Mouse (Mus musculus) neural tube, embryonic 12.5 days (tissue): Measurements from ENCODE around the gene Smyd5. TPM values are rescaled to one million over a fixed set of nuclear protein-coding genes. Genes with fewer than 3 reads are reported as not detected.
A peak's percentile ranks its signal among the peaks of the same experiment; 100 is the strongest.
"Not testable (repeated sequence)": the region's sequence is repeated elsewhere in the genome, so short reads cannot be mapped to it uniquely, and the experiment has no call there.

Experiments used
- ATAC-seq: fragments of 200-750 bp; cut with Nextera tagmentation; 2 replicates; pipeline ENCODE4 v1.8.0; 2017; ENCODE audit warnings: low read depth, mild to moderate bottlenecking, moderate TSS enrichment, moderate library complexity; ENCODE audit not compliant: low FRiP score
- H3K27ac ChIP-seq: fragments of 300-500 bp; sonication (generic); 2 replicates; pipeline ENCODE4 v1.5.1; 2016
- H3K27me3 ChIP-seq: fragments of 300-500 bp; sonication (generic); replicated peaks from 2 replicates; pipeline ENCODE4 v1.6.1; 2016; ENCODE audit warnings: mild to moderate bottlenecking
- H3K36me3 ChIP-seq: fragments of 300-500 bp; sonication (generic); 2 replicates; pipeline ENCODE4 v1.6.1; 2016; ENCODE audit warnings: mild to moderate bottlenecking
- H3K4me1 ChIP-seq: fragments of 300-500 bp; sonication (generic); 2 replicates; pipeline ENCODE4 v1.6.1; 2016
- H3K4me2 ChIP-seq: fragments of 300-500 bp; sonication (generic); replicated peaks from 2 replicates; pipeline ENCODE4 v1.6.1; 2016; ENCODE audit warnings: mild to moderate bottlenecking
- H3K4me3 ChIP-seq: fragments of 300-500 bp; sonication (generic); 2 replicates; pipeline ENCODE4 v1.5.1; 2016
- H3K9ac ChIP-seq: fragments of 300-500 bp; sonication (generic); 2 replicates; pipeline ENCODE4 v1.6.1; 2016; ENCODE audit warnings: mild to moderate bottlenecking
- H3K9me3 ChIP-seq: fragments of 300-500 bp; sonication (generic); 2 replicates; pipeline ENCODE4 v1.6.1; 2016; ENCODE audit warnings: mild to moderate bottlenecking
- WGBS: fragments of 180-500 bp; shearing (Covaris S2); methylation state at CpG from one replicate; pipeline ENCODE4 v1.1.7; 2016; 5-methylcytosine and 5-hydroxymethylcytosine counted together
- polyA plus RNA-seq: library from polyadenylated mRNA; unstranded; fragments of >200 nt; fragmentation: Nextera tagmentation; extraction: Ambion mirVana; gene quantifications from 2 replicates; pipeline ENCODE4 v1.2.1, GENCODE M21; 2016

Gene Smyd5
- polyA plus RNA-seq, 1 experiment from 2014 or later, result 51.4 TPM

DNA sequence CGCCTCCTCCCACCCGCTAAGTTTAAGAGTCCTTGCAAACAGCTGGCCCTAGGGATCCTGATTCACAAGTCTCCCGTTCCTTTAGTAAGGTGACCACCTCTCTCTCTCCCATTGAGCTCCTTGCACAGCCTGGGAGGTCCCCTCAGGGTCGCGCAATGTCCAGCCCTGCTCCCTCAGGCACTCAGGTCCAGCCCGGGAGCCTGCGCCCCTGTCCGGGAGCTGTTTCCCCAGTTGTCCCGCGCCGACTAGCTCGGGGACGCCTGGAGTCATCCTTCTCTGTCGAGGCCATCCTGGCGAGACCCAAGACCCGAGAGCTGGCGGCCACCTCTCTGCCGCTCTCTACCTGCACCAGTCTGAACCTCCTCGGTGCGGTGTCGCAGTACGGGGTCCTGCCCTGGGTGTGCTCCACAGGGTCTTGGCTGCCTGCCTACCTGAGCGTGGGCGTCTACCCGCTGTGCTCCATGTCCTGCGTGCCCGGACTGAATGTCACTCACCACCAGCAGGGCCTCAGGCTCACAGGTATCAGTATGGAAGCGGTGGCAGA lies 7.9 kb upstream of the Smyd5 start, which contains the start of gene Noto:
TSS of gene Noto (plus strand) at position 51 of the 544 bp plus-strand sequence.
- Histone ChIP-seq H3K4me3 (no peak within 1 kb of the TSS), H3K9me3 (no peaks in the 10 kb centered on the region), H3K9ac (no peak within 1 kb of the TSS), H3K4me2 (0 out of 2 replicates have a peak within 1 kb of the TSS, but pooled peaks have one; percentile 8), H3K27ac (no peak within 1 kb of the TSS), H3K27me3 (peaks cover 23% of the 10 kb centered on the region; the same call in 1 of the 2 replicates), H3K36me3 (no peaks in the 10 kb centered on the region), H3K4me1 (0 out of 2 replicates have a peak, but pooled peaks cover 4% of the 10 kb centered on the region)
- WGBS, result 11% methylated on average over 28 of the region's 28 CpGs
- no peak for ATAC-seq

DNA sequence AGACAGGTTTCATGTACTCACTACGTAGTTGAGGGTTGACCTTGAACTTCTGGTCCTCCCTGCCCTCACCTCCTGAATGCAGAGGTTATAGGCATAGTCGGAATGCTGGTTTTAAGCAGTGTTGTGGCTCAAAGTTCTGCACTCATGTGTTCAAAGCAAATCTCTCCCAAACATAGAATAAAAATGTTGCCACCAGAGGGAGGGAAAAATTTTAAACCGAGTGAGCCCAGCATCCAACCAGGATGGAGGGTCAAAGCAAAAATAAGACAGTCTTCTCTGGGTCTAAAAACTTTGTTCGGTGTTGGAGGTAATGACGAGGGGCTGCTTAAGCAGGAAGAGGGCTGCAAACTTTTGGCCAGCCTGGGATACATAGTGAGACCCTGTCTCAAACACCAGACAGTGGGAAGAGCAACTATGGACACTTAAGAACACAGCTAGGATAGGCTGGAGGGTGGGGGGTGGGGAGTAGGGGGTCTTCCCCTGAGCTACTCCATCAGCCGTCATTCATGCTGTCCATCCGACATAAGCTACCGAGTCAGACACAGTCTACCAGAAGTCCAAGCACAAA lies 431 bp upstream of the Smyd5 start:
- Histone ChIP-seq H3K27ac (no peak overlapping the region), H3K36me3 (no peaks in the 10 kb centered on the region), H3K4me1 (peaks cover 3% of the 10 kb centered on the region; the same call in 1 of the 2 replicates), H3K4me2 (peak overlapping the region; percentile 91), H3K9ac (peak overlapping the region; percentile 71), H3K9me3 (no peaks in the 10 kb centered on the region), H3K4me3 (peak overlapping the region; percentile 92), H3K27me3 (peaks cover 3% of the 10 kb centered on the region; the same call in 1 of the 2 replicates)
- WGBS, result 51% methylated on average over 8 of the region's 8 CpGs
- ATAC-seq, result peak; percentile 65

DNA sequence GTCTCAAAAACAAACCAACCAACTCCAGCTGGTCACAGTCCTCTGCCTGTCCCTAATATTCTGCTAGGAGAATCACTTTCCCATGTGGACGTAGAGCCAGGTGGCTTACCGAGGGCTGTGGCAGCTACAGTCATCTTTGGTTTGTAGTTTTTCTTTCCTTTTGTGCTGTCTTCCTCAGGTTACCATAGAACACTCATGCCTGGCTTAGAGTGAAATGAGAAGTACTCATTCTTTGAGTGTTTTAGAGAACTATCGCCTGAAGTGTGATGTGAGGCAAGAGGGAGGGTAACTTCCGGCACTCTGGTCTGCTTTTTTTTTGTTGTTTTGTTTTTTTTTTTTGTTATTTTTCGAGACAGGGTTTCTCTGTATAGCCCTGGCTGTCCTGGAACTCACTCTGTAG lies 2.1 kb downstream of the Smyd5 start:
- H3K9me3 ChIP-seq, result no peaks in the 10 kb centered on the region
- no peak overlapping the region for H3K9ac ChIP-seq
- no peak overlapping the region for H3K4me2 ChIP-seq
- WGBS, result 83% methylated on average over 5 of the region's 5 CpGs
- no peak overlapping the region for H3K27ac ChIP-seq
- H3K27me3 ChIP-seq, result no peaks in the 10 kb centered on the region
- H3K36me3 ChIP-seq, result peaks cover 8% of the 10 kb centered on the region
- H3K4me3 ChIP-seq, result no peak overlapping the region
- no peak for ATAC-seq
- H3K4me1 ChIP-seq, result peaks cover 3% of the 10 kb centered on the region; the same call in 1 of the 2 replicates

- no peak for ATAC-seq
- Histone ChIP-seq H3K4me2 (no peak overlapping the region), H3K27me3 (no peaks in the 10 kb centered on the region), H3K9me3 (no peaks in the 10 kb centered on the region), H3K27ac (no peak overlapping the region), H3K4me1 (peaks cover 3% of the 10 kb centered on the region; the same call in 1 of the 2 replicates), H3K4me3 (no peak overlapping the region), H3K36me3 (peaks cover 32% of the 10 kb centered on the region), H3K9ac (no peak overlapping the region)
- 91% methylated on average over 1 of the region's 1 CpGs for WGBS
Observed at GRCm38 (mm10) chr6:85436204-85436603, 4.4 kb downstream of the Smyd5 start.

DNA sequence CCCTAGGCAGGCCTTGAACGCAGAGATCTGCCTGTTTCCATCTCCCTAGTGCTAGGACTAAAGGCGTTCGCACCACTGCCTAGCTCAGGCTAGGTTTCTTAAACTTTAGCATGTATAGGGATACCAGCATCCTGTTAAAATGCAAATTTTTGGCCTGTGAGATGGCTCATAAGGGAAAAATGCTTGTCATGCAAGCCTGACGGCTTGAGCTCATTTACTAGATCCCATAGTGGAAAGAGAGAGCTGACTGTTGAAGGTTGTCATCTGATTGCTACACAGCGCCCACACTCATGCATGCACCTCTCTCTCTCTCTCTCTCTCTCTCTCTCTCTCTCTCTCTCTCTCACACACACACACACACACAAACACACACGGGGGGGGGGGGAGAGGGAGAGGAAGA lies 4.8 kb downstream of the Smyd5 start:
- Histone ChIP-seq H3K36me3 (peaks cover 36% of the 10 kb centered on the region), H3K4me1 (peaks cover 3% of the 10 kb centered on the region; the same call in 1 of the 2 replicates), H3K9ac (no peak overlapping the region), H3K4me2 (no peak overlapping the region), H3K27me3 (no peaks in the 10 kb centered on the region), H3K9me3 (no peaks in the 10 kb centered on the region), H3K4me3 (no peak overlapping the region), H3K27ac (no peak overlapping the region)
- no peak for ATAC-seq
- WGBS, result 89% methylated on average over 5 of the region's 6 CpGs

DNA sequence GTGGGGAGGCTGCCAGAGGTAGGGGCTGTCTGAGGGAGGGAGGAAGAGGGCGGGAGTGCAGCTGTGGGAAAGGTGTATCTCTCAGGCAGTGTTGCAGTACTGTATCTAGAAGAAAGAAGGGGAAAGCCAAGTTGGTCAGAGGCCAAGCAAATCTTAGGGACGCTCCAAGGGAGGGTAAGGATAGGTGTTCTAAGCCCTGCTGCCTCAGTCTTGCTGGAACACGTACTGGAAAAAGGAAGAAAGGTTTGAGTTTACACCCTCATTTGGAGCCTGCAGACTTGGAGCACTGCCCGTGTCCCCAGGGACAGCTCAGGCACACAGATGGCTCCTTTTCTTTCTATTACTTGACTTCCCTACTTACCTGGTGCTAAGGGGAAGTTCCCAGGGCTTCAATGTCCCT lies 9.4 kb downstream of the Smyd5 start:
- no peaks in the 10 kb centered on the region for H3K27me3 ChIP-seq
- no peaks in the 10 kb centered on the region for H3K4me1 ChIP-seq
- H3K27ac ChIP-seq, result no peak overlapping the region
- H3K4me3 ChIP-seq, result no peak overlapping the region
- peaks cover 71% of the 10 kb centered on the region for H3K36me3 ChIP-seq
- 93% methylated on average over 4 of the region's 4 CpGs for WGBS
- H3K4me2 ChIP-seq, result no peak overlapping the region
- H3K9me3 ChIP-seq, result no peaks in the 10 kb centered on the region
- no peak for ATAC-seq
- no peak overlapping the region for H3K9ac ChIP-seq

- no peak overlapping the region for H3K27ac ChIP-seq
- H3K4me2 ChIP-seq, result no peak overlapping the region
- H3K4me3 ChIP-seq, result no peak overlapping the region
- H3K9ac ChIP-seq, result no peak overlapping the region
- no peaks in the 10 kb centered on the region for H3K27me3 ChIP-seq
- ATAC-seq, result no peak
- 88% methylated on average over 3 of the region's 3 CpGs for WGBS
- no peaks in the 10 kb centered on the region for H3K4me1 ChIP-seq
- no peaks in the 10 kb centered on the region for H3K9me3 ChIP-seq
- H3K36me3 ChIP-seq, result peaks cover 74% of the 10 kb centered on the region
Observed at GRCm38 (mm10) chr6:85443488-85444233, 11.9 kb downstream of the Smyd5 start.

- ATAC-seq, result no peak
- Histone ChIP-seq H3K4me1 (no peaks in the 10 kb centered on the region), H3K36me3 (peaks cover 67% of the 10 kb centered on the region)
Observed at GRCm38 (mm10) chr6:85444266-85444965, 12.6 kb downstream of the Smyd5 start.

DNA sequence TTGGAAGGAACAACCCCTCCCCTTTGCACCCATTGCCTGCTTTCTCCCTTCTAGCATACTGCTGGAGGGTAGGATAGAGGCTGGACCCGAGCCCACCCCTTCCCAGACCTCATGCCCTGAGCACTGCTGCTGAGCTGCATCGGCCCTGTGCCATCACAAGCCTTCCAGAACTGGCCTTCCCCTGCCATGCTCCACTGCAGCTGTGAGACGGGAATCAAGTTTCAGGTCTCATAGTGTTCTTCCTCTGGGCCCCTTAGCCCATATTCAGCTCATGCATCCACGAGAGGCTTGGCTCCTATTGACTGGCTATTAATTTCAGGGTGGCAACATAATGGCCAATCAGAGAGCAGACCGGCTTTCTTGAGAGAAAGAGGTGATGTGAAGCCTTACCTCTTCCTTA lies 13.5 kb downstream of the Smyd5 start:
- ATAC-seq, result no peak
- Histone ChIP-seq H3K9me3 (no peaks in the 10 kb centered on the region), H3K9ac (no peak overlapping the region), H3K4me1 (no peaks in the 10 kb centered on the region), H3K36me3 (peaks cover 58% of the 10 kb centered on the region), H3K27me3 (no peaks in the 10 kb centered on the region), H3K27ac (no peak overlapping the region), H3K4me2 (no peak overlapping the region), H3K4me3 (no peak overlapping the region)
- WGBS, result 82% methylated on average over 5 of the region's 5 CpGs

More at GRCm38 (mm10) chr6:85444266-85444965, 12.6 kb downstream of the Smyd5 start:
- H3K4me3 ChIP-seq, result no peak overlapping the region
- H3K27me3 ChIP-seq, result no peaks in the 10 kb centered on the region
- no peaks in the 10 kb centered on the region for H3K9me3 ChIP-seq
- no peak overlapping the region for H3K4me2 ChIP-seq
- no peak overlapping the region for H3K9ac ChIP-seq
- WGBS, result 91% methylated on average over 8 of the region's 8 CpGs
- H3K27ac ChIP-seq, result no peak overlapping the region

DNA sequence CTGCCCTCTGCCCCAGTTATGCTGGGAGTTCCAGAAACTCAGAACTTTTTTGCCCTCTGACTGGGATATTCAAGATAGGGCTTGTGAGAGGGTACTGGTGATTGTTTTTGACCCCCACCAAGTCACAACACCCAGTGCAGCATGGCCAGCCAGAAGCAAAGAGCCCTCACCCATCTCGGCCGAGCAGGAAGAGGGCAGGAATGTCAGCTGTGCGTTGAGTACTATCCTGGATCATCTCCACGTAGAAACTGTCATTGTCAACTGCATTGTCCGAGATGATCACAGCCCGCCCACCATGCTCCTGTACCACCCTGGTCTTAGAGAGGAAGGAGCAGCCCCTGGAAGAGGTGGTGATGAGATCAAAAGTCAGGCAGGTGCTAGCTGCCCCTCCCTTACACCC lies 15.6 kb downstream of the Smyd5 start:
- Histone ChIP-seq H3K27me3 (no peaks in the 10 kb centered on the region), H3K4me1 (0 out of 2 replicates have a peak, but pooled peaks cover 6% of the 10 kb centered on the region), H3K36me3 (peaks cover 37% of the 10 kb centered on the region), H3K4me2 (no peak overlapping the region), H3K9ac (no peak overlapping the region), H3K4me3 (no peak overlapping the region), H3K27ac (no peak overlapping the region), H3K9me3 (no peaks in the 10 kb centered on the region)
- ATAC-seq, result no peak
- 88% methylated on average over 6 of the region's 6 CpGs for WGBS

GRCm38 (mm10) chr6:85450140-85450539 lies 18.4 kb downstream of the Smyd5 start:
- H3K9ac ChIP-seq, ATAC-seq, H3K27me3 ChIP-seq, H3K27ac ChIP-seq, H3K9me3 ChIP-seq, H3K4me3 ChIP-seq: not testable (repeated sequence)
- Histone ChIP-seq H3K36me3 (peaks cover 19% of the 10 kb centered on the region), H3K4me1 (peaks cover 29% of the 10 kb centered on the region), H3K4me2 (peak overlapping the region; percentile 94)
- WGBS, result 56% methylated on average over 1 of the region's 1 CpGs
